Mouse (Mus musculus): ENCODE data around the gene Cend1.

DNA sequence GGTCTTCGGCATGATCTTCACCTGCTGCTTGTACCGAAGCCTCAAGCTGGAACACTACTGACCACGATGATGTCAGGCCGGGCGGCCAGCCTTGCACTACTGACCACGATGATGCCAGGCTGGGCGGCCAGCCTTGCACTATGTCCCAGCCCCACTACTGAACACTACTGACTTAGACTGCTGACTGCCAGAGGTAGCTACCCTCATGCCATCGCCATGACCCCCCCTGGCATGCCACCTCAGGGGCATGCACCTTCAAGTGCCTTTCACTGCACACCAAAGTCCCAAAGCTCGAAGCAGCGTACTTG is 41.3 kb upstream of the Cend1 start:
- TF ChIP-seq EP300 (IDR thresholded peaks at IDR 0.05; ENCODE audit: low read depth) (no peak), CTCF (IDR thresholded peaks at IDR 0.05; ENCODE audit: low read depth) (no peak)
